Mouse (Mus musculus): ENCODE data around the gene Nckap5.

Gene Nckap5

DNA sequence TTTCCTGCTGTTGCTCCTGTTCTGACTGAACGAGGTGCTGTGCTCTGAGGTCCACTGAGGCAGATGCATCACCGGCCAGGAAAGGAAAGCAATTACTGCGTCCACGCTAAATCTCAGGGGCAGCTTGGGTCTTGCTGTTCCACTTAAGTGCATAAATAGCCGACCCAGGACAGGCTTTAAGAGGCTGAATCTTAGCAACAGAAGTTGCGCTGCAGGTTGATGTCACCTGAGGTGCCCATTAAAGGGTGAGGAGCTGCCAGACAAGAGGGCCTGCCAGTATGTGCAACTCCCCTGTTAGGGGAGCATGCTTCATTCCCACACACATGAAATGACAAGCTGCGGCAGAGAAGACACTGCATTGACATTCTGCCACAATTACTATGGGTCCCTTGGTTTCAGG is 282.6 kb downstream of the Nckap5 start:
- DNase-seq = no peak

GRCm38 (mm10) chr1:126544471-126544870 is 286.1 kb downstream of the Nckap5 start:
- no peak for DNase-seq

DNA sequence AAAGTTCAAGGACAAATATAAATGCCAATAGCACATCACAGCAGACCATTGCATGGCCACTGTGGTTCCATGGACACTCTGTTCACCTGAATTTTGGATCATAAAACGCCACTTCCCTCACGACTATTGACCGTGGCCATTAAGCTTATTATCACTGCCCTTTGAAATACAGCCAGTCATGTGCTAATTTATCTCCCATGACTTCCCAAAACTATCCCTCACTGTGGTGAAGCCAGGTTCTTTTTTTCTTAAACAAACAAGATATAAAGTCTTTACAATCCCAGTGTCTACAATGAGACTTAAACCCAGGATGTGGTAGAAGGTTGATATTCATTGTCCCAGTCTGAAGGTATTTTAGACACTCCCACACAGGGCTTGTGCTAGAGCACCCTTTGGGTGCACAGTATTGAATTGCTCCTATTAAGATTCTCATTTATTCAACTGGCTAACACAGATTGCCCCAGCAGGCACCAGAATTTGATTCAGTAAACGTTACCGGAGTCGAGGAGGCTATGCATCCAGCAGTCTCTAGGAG is 293.3 kb downstream of the Nckap5 start:
- no peak for DNase-seq

GRCm38 (mm10) chr1:126535527-126535926 is 295.1 kb downstream of the Nckap5 start:
- no peak for DNase-seq

DNA sequence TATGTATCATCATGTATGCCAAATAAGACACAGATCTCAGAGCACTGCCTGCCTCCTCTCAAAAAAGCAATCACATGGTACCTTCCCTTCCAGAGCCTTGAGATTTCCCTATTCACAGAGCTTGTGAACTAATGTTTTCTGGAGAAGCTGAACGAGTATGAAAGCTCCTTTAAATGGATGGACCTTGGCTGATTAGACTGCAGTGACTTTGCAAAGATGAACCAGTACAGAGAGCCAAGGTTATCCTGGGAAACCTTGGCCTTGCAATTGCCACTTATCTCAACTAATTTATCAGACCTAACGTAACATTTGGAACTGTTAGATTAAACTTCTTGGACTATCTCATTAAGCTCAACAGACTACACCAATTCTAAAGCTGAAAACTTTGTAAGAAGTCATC is 296.6 kb downstream of the Nckap5 start:
- DNase-seq = no peak

DNA sequence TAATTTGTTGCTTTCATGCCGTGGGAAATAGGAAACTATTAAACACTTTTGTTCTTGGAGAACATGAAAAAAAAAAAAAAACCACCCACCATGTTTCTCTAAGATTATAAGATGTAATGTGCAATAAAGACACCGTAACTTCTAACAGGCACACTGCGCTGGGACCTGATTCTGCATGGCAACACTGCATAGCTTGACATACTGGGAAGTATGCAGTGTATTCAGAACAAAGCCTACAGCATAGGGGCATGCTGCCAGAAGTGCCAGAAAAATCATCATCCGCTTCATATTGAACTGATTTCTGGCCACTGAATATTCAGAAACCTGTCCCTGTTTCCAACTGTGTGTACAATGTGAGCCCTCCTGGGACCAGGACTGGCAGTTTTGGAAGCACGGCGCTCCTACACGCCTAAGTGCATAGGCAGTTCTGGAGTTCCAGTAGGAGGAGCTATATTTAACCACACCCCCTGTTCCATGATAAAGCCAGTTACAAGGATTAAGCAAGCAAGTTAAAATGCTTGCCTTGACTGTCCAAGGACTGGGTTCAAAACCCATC is 302.5 kb downstream of the Nckap5 start:
- no peak for DNase-seq

- no peak for DNase-seq
Measured at GRCm38 (mm10) chr1:126518067-126518466, 312.5 kb downstream of the Nckap5 start.

DNA sequence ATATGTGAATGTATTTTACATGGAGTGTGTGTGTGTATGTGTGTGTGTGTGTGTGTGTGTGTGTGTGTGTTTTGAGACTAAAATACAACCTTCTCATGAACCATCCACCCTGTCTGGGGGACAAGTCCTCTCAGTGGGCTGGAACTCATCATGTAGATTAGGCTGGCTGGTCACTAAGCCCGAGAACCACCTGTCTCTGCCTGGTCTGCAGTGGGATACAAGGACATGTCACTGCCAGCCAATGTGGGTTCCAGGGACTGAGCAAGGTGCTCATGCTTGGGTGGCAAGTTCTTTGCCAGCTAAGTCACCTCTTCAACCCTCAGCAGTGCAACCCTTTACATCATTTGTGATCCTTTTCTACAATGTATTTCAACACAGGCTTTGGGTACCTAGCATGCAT is 313.2 kb downstream of the Nckap5 start:
- DNase-seq = no peak

- DNase-seq = no peak
Measured at GRCm38 (mm10) chr1:126515054-126515756, 315.4 kb downstream of the Nckap5 start.

DNA sequence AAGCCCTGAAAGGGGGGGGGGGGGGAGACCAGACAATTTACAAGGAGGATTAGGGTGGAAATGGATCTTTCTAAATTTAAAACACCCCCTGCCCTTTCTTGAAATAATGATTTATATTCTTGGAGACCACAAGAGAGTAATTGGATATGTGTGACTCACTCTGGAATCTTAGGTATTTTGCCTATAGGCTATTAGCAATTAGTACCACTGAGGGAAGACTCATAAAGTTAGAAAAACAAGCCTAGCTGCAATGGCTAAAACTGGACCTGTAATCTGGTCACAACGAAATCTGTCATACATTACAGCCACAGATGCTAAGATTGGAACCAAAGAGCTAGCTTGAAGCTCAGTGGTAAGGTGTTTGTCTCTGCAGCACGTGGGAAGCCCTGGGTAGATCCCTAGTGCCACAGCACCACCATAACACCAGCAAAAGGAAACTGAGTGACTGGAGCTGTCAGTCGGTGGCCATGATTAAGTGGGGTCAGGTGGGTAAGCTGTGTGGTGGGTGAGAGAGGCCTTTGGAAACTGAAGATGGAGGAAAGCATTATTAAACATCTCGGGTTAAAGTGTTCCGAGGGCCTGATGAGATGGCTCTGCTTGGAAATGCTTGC is 318.7 kb downstream of the Nckap5 start:
- DNase-seq = no peak

- no peak for DNase-seq
Measured at GRCm38 (mm10) chr1:126504717-126505116, 325.9 kb downstream of the Nckap5 start.

DNA sequence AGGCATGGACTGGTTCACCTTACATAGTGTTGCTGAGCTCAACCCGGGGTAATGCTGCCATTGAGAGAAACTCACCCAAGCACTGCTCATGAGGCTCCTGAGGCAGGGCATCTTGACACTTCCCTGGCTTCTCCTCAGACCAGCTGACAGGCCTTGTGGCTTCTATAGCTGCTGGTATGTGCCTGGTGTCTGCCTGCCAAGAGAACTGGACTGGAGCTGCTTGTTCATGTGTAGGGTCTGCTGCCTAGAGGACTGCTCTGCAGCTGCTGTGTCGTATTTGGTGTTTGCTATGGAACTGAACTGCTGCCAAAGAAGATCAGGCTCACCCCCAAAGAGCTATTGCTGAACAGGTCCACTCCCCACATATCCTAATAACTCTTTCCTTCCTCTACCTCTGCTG is 327.9 kb downstream of the Nckap5 start:
- no peak for DNase-seq

DNA sequence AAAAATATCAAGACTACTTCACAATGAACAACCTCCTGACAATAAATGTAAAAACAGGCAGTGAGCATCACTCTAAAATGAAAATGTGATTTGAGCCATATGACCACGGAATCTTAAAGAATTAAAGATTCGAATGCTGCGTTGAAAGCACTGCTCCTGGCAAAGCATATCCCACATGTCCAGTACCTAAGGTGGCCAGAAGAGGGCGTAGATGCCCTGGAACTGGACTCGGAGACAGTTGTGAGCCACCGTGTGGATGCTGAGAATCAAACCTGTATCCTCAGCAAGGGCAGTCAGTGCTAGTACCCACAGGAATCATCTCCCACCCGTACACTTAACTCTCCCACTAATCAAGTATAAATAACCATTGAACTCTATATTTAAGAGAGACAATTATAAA is 333.9 kb downstream of the Nckap5 start:
- DNase-seq = no peak

DNA sequence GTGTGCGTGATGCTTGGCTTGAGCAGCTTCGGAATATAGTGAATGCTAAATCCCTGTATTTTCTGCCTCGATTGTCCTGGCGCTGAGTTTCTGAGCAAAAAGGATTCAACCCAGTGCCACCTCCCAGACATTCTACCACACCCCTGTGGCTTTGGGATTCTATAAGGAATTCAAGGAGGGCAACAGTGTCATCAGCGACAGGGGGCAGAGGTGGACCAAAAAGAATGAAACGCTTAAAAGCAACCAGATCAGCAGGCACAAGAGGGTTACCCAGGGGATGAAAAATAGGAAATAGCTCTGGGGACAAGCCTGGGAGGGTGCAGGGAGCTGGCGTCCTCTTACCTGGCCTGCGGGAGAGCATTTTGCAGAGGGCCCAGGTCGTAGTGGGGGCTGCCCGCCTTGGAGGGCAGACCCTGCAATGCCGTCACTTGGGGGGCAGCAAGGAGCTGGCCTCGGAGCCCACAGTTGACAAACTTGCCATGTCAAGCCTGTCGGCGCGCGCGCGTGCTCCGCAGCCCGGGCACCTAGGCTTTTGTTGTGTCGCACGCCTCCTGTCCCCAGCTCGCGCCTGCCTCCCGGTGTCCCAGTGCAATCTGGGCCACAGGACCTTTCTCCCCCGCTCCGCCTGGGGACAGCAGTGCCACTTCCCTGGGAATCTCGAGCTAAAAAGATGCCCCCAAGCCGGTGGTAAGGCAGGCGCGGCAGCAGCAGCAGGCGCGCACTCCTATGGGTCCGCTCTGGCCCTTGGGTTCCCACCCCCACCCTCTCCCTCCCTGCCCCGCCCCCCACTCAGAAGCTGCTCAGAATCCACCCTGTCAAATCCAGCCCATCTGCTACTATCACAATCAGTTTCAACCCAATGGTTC is 338.2 kb downstream of the Nckap5 start:
- DNase-seq = peak in 1 of 2 experiments; percentile 9

- no peak for DNase-seq
Measured at GRCm38 (mm10) chr1:126491412-126491811, 339.2 kb downstream of the Nckap5 start.

DNA sequence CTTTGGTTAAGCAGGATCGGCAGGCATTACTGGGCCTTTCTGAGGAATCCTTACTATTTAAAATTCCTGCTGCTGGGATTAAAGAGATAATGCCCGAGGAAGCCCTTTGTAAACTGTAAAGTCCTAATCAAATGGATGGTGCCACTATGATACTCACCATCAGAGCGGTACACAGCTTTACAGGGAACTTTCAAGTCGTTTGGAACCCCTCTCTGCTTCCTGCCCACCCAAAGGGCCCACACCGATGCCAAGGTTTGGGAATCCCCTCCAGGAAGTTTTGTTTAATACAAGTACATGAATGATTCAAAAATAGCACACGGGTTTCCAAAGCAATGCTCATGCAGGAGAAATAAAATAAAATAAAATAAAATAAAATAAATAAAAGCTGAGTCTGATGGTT is 340.3 kb downstream of the Nckap5 start:
- DNase-seq = no peak

GRCm38 (mm10) chr1:126484664-126485087 is 345.9 kb downstream of the Nckap5 start:
- peak; percentile 5 to 11 for DNase-seq

- no peak for DNase-seq
Measured at GRCm38 (mm10) chr1:126483665-126484064, 346.9 kb downstream of the Nckap5 start.

GRCm38 (mm10) chr1:126481459-126482228 is 349.0 kb downstream of the Nckap5 start:
- no peak for DNase-seq

GRCm38 (mm10) chr1:126473044-126473443 is 357.6 kb downstream of the Nckap5 start:
- DNase-seq = no peak

- no peak for DNase-seq
Measured at GRCm38 (mm10) chr1:126471419-126471818, 359.2 kb downstream of the Nckap5 start.

GRCm38 (mm10) chr1:126470883-126471282 is 359.7 kb downstream of the Nckap5 start:
- no peak for DNase-seq
